Mouse (Mus musculus) erythroblast, embryonic 14.5 days (primary cell): ENCODE results near the gene Derl3. TPM values are rescaled to one million over a fixed set of nuclear protein-coding genes. Genes with fewer than 3 reads are reported as not detected.

Source experiments
- H3K27me3 ChIP-seq: 2 replicates; pipeline ENCODE4 v1.6.1; 2012; ENCODE audit warnings: inconsistent platforms; ENCODE audit not compliant: control insufficient read depth
- H3K36me3 ChIP-seq: 2 replicates; pipeline ENCODE4 v1.6.1; 2012; ENCODE audit warnings: mild to moderate bottlenecking, inconsistent platforms; ENCODE audit not compliant: control insufficient read depth
- H3K4me1 ChIP-seq: 2 replicates; pipeline ENCODE4 v1.6.1; 2012; ENCODE audit warnings: inconsistent platforms; ENCODE audit not compliant: control insufficient read depth
- H3K4me3 ChIP-seq: replicated peaks from 2 replicates; pipeline ENCODE3; 2012; ENCODE audit warnings: moderate library complexity, mild to moderate bottlenecking, inconsistent platforms
- H3K9me3 ChIP-seq: 2 replicates; pipeline ENCODE4 v1.6.1; 2012; ENCODE audit warnings: low read length, inconsistent platforms, mixed read lengths; ENCODE audit not compliant: control insufficient read depth
- GATA1 ChIP-seq: IDR thresholded peaks from 2 replicates; pipeline ENCODE4 v1.6.1; 2012; ENCODE audit warnings: low read length, inconsistent platforms, mixed read lengths
- TAL1 ChIP-seq: IDR thresholded peaks from 3 replicates; pipeline ENCODE4 v1.6.1; 2012; ENCODE audit warnings: low read length, inconsistent platforms, mixed read lengths
- polyA plus RNA-seq: library from polyadenylated mRNA; stranded (reverse); fragments of >175 nt; gene quantifications from 2 replicates; pipeline ENCODE4 v1.2.3, GENCODE M21; 2012

The Derl3 gene
- polyA plus RNA-seq, 1 experiment: not detected

GRCm38 (mm10) chr10:75942736-75943477, 49.7 kb downstream of the Derl3 start, which contains the start of gene Vpreb3:
Vpreb3 (plus strand) TSS chr10:75943057.
- Histone ChIP-seq H3K27me3 (peaks cover 20% of the 10 kb centered on the region), H3K4me3 (no peak within 1 kb of the TSS), H3K36me3 (peaks cover 25% of the 10 kb centered on the region), H3K4me1 (peaks cover 45% of the 10 kb centered on the region), H3K9me3 (no peaks in the 10 kb centered on the region)
- TF ChIP-seq TAL1 (no peak), GATA1 (no peak)

- peaks cover 33% of the 10 kb centered on the region for H3K27me3 ChIP-seq
- TF ChIP-seq GATA1 (no peak), TAL1 (no peak)
- no peaks in the 10 kb centered on the region for H3K9me3 ChIP-seq
- H3K36me3 ChIP-seq: peaks cover 15% of the 10 kb centered on the region
- H3K4me3 ChIP-seq: no peak overlapping the region
- peaks cover 36% of the 10 kb centered on the region for H3K4me1 ChIP-seq
Measured at GRCm38 (mm10) chr10:75944066-75944772, 51.0 kb downstream of the Derl3 start.

GRCm38 (mm10) chr10:75945213-75945612, 52.0 kb downstream of the Derl3 start:
- TF ChIP-seq GATA1 (no peak), TAL1 (no peak)
- H3K27me3 ChIP-seq: peaks cover 43% of the 10 kb centered on the region

More at GRCm38 (mm10) chr10:75945213-75945612, 52.0 kb downstream of the Derl3 start:
- Histone ChIP-seq H3K4me1 (peaks cover 27% of the 10 kb centered on the region), H3K4me3 (no peak overlapping the region), H3K9me3 (no peaks in the 10 kb centered on the region), H3K36me3 (peaks cover 8% of the 10 kb centered on the region)

Other genes with a start within 250 kb of the Derl3 start
- 0.05 and 0.09 TPM in 2 replicates for gene Susd2, start 249.4 kb upstream of the Derl3 start, polyA plus RNA-seq
- 10.8 and 12.0 TPM in 2 replicates for gene Cabin1, start 129.1 kb upstream of the Derl3 start, polyA plus RNA-seq
- 2.7 and 3.0 TPM in 2 replicates for gene Ddt, start 120.0 kb upstream of the Derl3 start, polyA plus RNA-seq
- gene Gm20441, start 112.5 kb upstream of the Derl3 start, polyA plus RNA-seq: not detected in 2 replicates
- 0.12 TPM in 1 of 2 replicates, not detected in the other for gene Gstt3, start 112.0 kb upstream of the Derl3 start, polyA plus RNA-seq
- gene Gstt1, start 94.8 kb upstream of the Derl3 start, polyA plus RNA-seq: 0.14 and 0.22 TPM in 2 replicates
- gene Gstt4, start 70.9 kb upstream of the Derl3 start, polyA plus RNA-seq: not detected in 2 replicates
- gene Gstt2, start 56.0 kb upstream of the Derl3 start, polyA plus RNA-seq: 0.64 and 0.70 TPM in 2 replicates
- gene Mif, start 33.2 kb upstream of the Derl3 start, polyA plus RNA-seq: 42.3 and 44.8 TPM in 2 replicates
- gene Smarcb1, start 28.2 kb downstream of the Derl3 start, polyA plus RNA-seq: 31.8 TPM in 2 replicates
- gene Chchd10, start 39.7 kb downstream of the Derl3 start, polyA plus RNA-seq: 110 and 127 TPM in 2 replicates
- gene Mmp11, start 43.1 kb downstream of the Derl3 start, polyA plus RNA-seq: 0.05 TPM in 1 of 2 replicates, not detected in the other
- gene Gm867, start 47.3 kb downstream of the Derl3 start, polyA plus RNA-seq: 5.9 and 7.9 TPM in 2 replicates
- gene Vpreb3, start 49.6 kb downstream of the Derl3 start, polyA plus RNA-seq: not detected in 2 replicates
- not detected in 2 replicates for gene Gm5134, start 61.1 kb downstream of the Derl3 start, polyA plus RNA-seq
- gene Zfp280b, start 139.2 kb downstream of the Derl3 start, polyA plus RNA-seq: 0.32 and 0.36 TPM in 2 replicates
- not detected in 2 replicates for gene Slc5a4b, start 217.5 kb downstream of the Derl3 start, polyA plus RNA-seq